Mouse (Mus musculus) embryonic facial prominence, embryonic 15.5 days (tissue): ENCODE data around the gene Adarb2. TPM values are rescaled to one million over a fixed set of nuclear protein-coding genes. Genes with fewer than 3 reads are reported as not detected.
"Not testable (repeated sequence)": the region's sequence is repeated elsewhere in the genome, so short reads cannot be mapped to it uniquely, and the experiment has no call there.

Experiments used
- ATAC-seq: fragments of 200-750 bp; cut with Nextera tagmentation; 2 replicates; pipeline ENCODE4 v1.8.0; 2017; ENCODE audit warnings: low read depth, moderate TSS enrichment; ENCODE audit not compliant: insufficient number of reproducible peaks, low FRiP score, low TSS enrichment
- H3K27ac ChIP-seq: fragments of 300-500 bp; sonication (generic); replicated peaks from 2 replicates; pipeline ENCODE4 v1.5.1; 2015; ENCODE audit warnings: mild to moderate bottlenecking, inconsistent platforms
- H3K27me3 ChIP-seq: fragments of 300-500 bp; sonication (generic); 2 replicates; pipeline ENCODE4 v1.6.1; 2015; ENCODE audit warnings: inconsistent platforms
- H3K36me3 ChIP-seq: fragments of 300-500 bp; sonication (generic); 2 replicates; pipeline ENCODE4 v1.6.1; 2015; ENCODE audit warnings: mild to moderate bottlenecking, inconsistent platforms
- H3K4me1 ChIP-seq: fragments of 300-500 bp; sonication (generic); 2 replicates; pipeline ENCODE4 v1.6.1; 2015; ENCODE audit warnings: inconsistent platforms
- H3K4me2 ChIP-seq: fragments of 300-500 bp; sonication (generic); replicated peaks from 2 replicates; pipeline ENCODE4 v1.6.1; 2015; ENCODE audit warnings: mild to moderate bottlenecking, inconsistent platforms
- H3K4me3 ChIP-seq: fragments of 300-500 bp; sonication (generic); replicated peaks from 2 replicates; pipeline ENCODE4 v1.5.1; 2015; ENCODE audit warnings: mild to moderate bottlenecking, inconsistent platforms
- H3K9ac ChIP-seq: fragments of 300-500 bp; sonication (generic); 2 replicates; pipeline ENCODE4 v1.6.1; 2015; ENCODE audit warnings: inconsistent platforms
- H3K9me3 ChIP-seq: fragments of 300-500 bp; sonication (generic); replicated peaks from 2 replicates; pipeline ENCODE4 v1.6.1; 2016; ENCODE audit warnings: inconsistent platforms
- WGBS: fragments of 180-500 bp; shearing (Covaris S2); methylation state at CpG from one replicate; pipeline ENCODE4 v1.1.7; 2015; 5-methylcytosine and 5-hydroxymethylcytosine counted together
- polyA plus RNA-seq: library from polyadenylated mRNA; unstranded; fragments of >200 nt; fragmentation: Nextera tagmentation; extraction: Ambion mirVana; gene quantifications from 2 replicates; pipeline ENCODE4 v1.2.1, GENCODE M21; 2015

Adarb2 gene
- polyA plus RNA-seq, 1 experiment from 2014 or later, result 1.6 TPM

- Histone ChIP-seq H3K4me1 (no peaks in the 10 kb centered on the region), H3K4me3 (no peak overlapping the region), H3K4me2 (no peak overlapping the region), H3K36me3 (no peaks in the 10 kb centered on the region), H3K27ac (no peak overlapping the region), H3K27me3 (no peaks in the 10 kb centered on the region), H3K9me3 (no peaks in the 10 kb centered on the region), H3K9ac (no peak overlapping the region)
- no peak for ATAC-seq
- 43% methylated on average over 15 of the region's 15 CpGs for WGBS
Observed at GRCm38 (mm10) chr13:8567111-8568026, 364.7 kb downstream of the Adarb2 start.

- Histone ChIP-seq H3K27ac (no peak overlapping the region), H3K27me3 (no peaks in the 10 kb centered on the region), H3K9me3 (no peaks in the 10 kb centered on the region), H3K9ac (no peak overlapping the region), H3K4me1 (no peaks in the 10 kb centered on the region), H3K36me3 (no peaks in the 10 kb centered on the region), H3K4me3 (no peak overlapping the region), H3K4me2 (no peak overlapping the region)
- no peak for ATAC-seq
- WGBS, result 89% methylated on average over 13 of the region's 13 CpGs
Observed at GRCm38 (mm10) chr13:8570269-8570668, 367.6 kb downstream of the Adarb2 start.

GRCm38 (mm10) chr13:8573908-8574307 lies 371.2 kb downstream of the Adarb2 start:
- no peaks in the 10 kb centered on the region for H3K9me3 ChIP-seq
- H3K36me3 ChIP-seq, result no peaks in the 10 kb centered on the region
- H3K4me2 ChIP-seq, result no peak overlapping the region
- 88% methylated on average over 12 of the region's 12 CpGs for WGBS
- H3K4me1 ChIP-seq, result no peaks in the 10 kb centered on the region
- H3K9ac ChIP-seq, result no peak overlapping the region
- no peak for ATAC-seq
- no peak overlapping the region for H3K27ac ChIP-seq
- H3K4me3 ChIP-seq, result no peak overlapping the region
- no peaks in the 10 kb centered on the region for H3K27me3 ChIP-seq

GRCm38 (mm10) chr13:8584257-8585005 lies 381.8 kb downstream of the Adarb2 start:
- Histone ChIP-seq H3K27me3 (no peaks in the 10 kb centered on the region), H3K27ac (no peak overlapping the region), H3K4me2 (no peak overlapping the region), H3K4me1 (no peaks in the 10 kb centered on the region), H3K36me3 (no peaks in the 10 kb centered on the region), H3K4me3 (no peak overlapping the region), H3K9me3 (no peaks in the 10 kb centered on the region), H3K9ac (no peak overlapping the region)
- WGBS, result 62% methylated on average over 8 of the region's 8 CpGs
- no peak for ATAC-seq

GRCm38 (mm10) chr13:8587447-8587846 lies 384.8 kb downstream of the Adarb2 start:
- Histone ChIP-seq H3K27ac (no peak overlapping the region), H3K36me3 (no peaks in the 10 kb centered on the region), H3K4me2 (no peak overlapping the region), H3K9ac (no peak overlapping the region), H3K4me3 (no peak overlapping the region), H3K9me3 (no peaks in the 10 kb centered on the region), H3K27me3 (no peaks in the 10 kb centered on the region), H3K4me1 (no peaks in the 10 kb centered on the region)
- 72% methylated on average over 7 of the region's 7 CpGs for WGBS
- no peak for ATAC-seq

- H3K27ac ChIP-seq, result no peak overlapping the region
- no peak overlapping the region for H3K4me3 ChIP-seq
- H3K36me3 ChIP-seq, result no peaks in the 10 kb centered on the region
- ATAC-seq, result no peak
- H3K9me3 ChIP-seq, result no peaks in the 10 kb centered on the region
- H3K9ac ChIP-seq, result no peak overlapping the region
- 63% methylated on average over 3 of the region's 3 CpGs for WGBS
- no peaks in the 10 kb centered on the region for H3K27me3 ChIP-seq
- no peak overlapping the region for H3K4me2 ChIP-seq
- no peaks in the 10 kb centered on the region for H3K4me1 ChIP-seq
Observed at GRCm38 (mm10) chr13:8590460-8590859, 387.8 kb downstream of the Adarb2 start.

- Histone ChIP-seq H3K27me3 (no peaks in the 10 kb centered on the region), H3K9ac (no peak overlapping the region), H3K4me2 (no peak overlapping the region), H3K27ac (no peak overlapping the region), H3K4me3 (no peak overlapping the region), H3K4me1 (no peaks in the 10 kb centered on the region), H3K36me3 (no peaks in the 10 kb centered on the region), H3K9me3 (no peaks in the 10 kb centered on the region)
- 69% methylated on average over 4 of the region's 4 CpGs for WGBS
- no peak for ATAC-seq
Observed at GRCm38 (mm10) chr13:8596977-8597646, 394.4 kb downstream of the Adarb2 start.

- Histone ChIP-seq H3K36me3 (no peaks in the 10 kb centered on the region), H3K4me1 (no peaks in the 10 kb centered on the region), H3K27me3 (no peaks in the 10 kb centered on the region), H3K9me3 (no peaks in the 10 kb centered on the region), H3K27ac (no peak overlapping the region), H3K9ac (no peak overlapping the region), H3K4me3 (no peak overlapping the region), H3K4me2 (no peak overlapping the region)
- WGBS, result 71% methylated on average over 6 of the region's 6 CpGs
- no peak for ATAC-seq
Observed at GRCm38 (mm10) chr13:8597647-8598017, 395.0 kb downstream of the Adarb2 start.

GRCm38 (mm10) chr13:8605645-8606044 lies 403.0 kb downstream of the Adarb2 start:
- H3K9me3 ChIP-seq, result no peaks in the 10 kb centered on the region
- whole genome bisulfite sequencing, result 88% methylated on average over 2 of the region's 2 CpGs

GRCm38 (mm10) chr13:8608040-8608439 lies 405.4 kb downstream of the Adarb2 start:
- ATAC-seq, result no peak
- no peaks in the 10 kb centered on the region for H3K9me3 ChIP-seq
- no peak overlapping the region for H3K27ac ChIP-seq
- H3K4me3 ChIP-seq, result no peak overlapping the region
- no peaks in the 10 kb centered on the region for H3K27me3 ChIP-seq
- 69% methylated on average over 12 of the region's 12 CpGs for WGBS
- no peak overlapping the region for H3K9ac ChIP-seq
- no peak overlapping the region for H3K4me2 ChIP-seq
- H3K4me1 ChIP-seq, result no peaks in the 10 kb centered on the region
- no peaks in the 10 kb centered on the region for H3K36me3 ChIP-seq

More at GRCm38 (mm10) chr13:8605645-8606044, 403.0 kb downstream of the Adarb2 start:
- Histone ChIP-seq H3K4me3 (no peak overlapping the region), H3K36me3 (no peaks in the 10 kb centered on the region), H3K4me1 (no peaks in the 10 kb centered on the region), H3K4me2 (no peak overlapping the region), H3K9ac (no peak overlapping the region), H3K27ac (no peak overlapping the region), H3K27me3 (no peaks in the 10 kb centered on the region)
- no peak for ATAC-seq

GRCm38 (mm10) chr13:8608918-8609317 lies 406.3 kb downstream of the Adarb2 start:
- H3K9me3 ChIP-seq, H3K27ac ChIP-seq, ATAC-seq, H3K4me3 ChIP-seq, H3K9ac ChIP-seq, H3K36me3 ChIP-seq, H3K4me2 ChIP-seq, H3K4me1 ChIP-seq, H3K27me3 ChIP-seq: not testable (repeated sequence)
- WGBS, result 57% methylated on average over 6 of the region's 6 CpGs
